Mouse (Mus musculus) left cerebral cortex, postnatal 4 days (tissue): ENCODE measurements at regions not wholly inside any gene's neighbourhood (a gene's known extent, or its start where the extent isn't known, plus 50 kb on each side); places are given as distances from the start of the nearest gene placed in this dataset.
"Not testable (repeated sequence)": the region's sequence is repeated elsewhere in the genome, so short reads cannot be mapped to it uniquely, and the experiment has no call there.

Experiments
- DNase-seq: peaks from one replicate; pipeline ENCODE4 v3.0.0-alpha.2; 2022
- intact Hi-C: fragments of 180-260 bp; cut with DNase I; formaldehyde crosslinking; loops from one replicate; pipeline ENCODE4 v1.15.1; 2025

GRCm38 (mm10) chr17:9258646-9259170 is 163.2 kb upstream of the Gm17728 start:
- DNase-seq, result peak; percentile 26
- intact Hi-C loops, result no loop called here

GRCm38 (mm10) chr17:9268776-9269175 is 153.1 kb upstream of the Gm17728 start:
- DNase-seq, result no peak
- intact Hi-C loops, result no loop called here

GRCm38 (mm10) chr17:9278046-9278445 is 143.8 kb upstream of the Gm17728 start:
- DNase-seq, intact Hi-C loops: not testable (repeated sequence)

- intact Hi-C loops, result no loop called here
- peak; percentile 30 for DNase-seq
Observed at GRCm38 (mm10) chr17:9279481-9279880, 142.4 kb upstream of the Gm17728 start.

- intact Hi-C loops, result no loop called here
- DNase-seq, result no peak
Observed at GRCm38 (mm10) chr17:9281891-9282290, 140.0 kb upstream of the Gm17728 start.

- intact Hi-C loops, result no loop called here
Observed at GRCm38 (mm10) chr17:9282333-9283176, 139.3 kb upstream of the Gm17728 start.

GRCm38 (mm10) chr17:9286431-9286830 is 135.4 kb upstream of the Gm17728 start:
- no peak for DNase-seq
- intact Hi-C loops, result no loop called here

More at GRCm38 (mm10) chr17:9282333-9283176, 139.3 kb upstream of the Gm17728 start:
- no peak for DNase-seq

GRCm38 (mm10) chr17:9286834-9287233 is 135.0 kb upstream of the Gm17728 start:
- intact Hi-C loops, result no loop called here
- DNase-seq, result peak; percentile 28

GRCm38 (mm10) chr17:9287682-9288081 is 134.2 kb upstream of the Gm17728 start:
- DNase-seq, result no peak

GRCm38 (mm10) chr17:9291601-9292000 is 130.3 kb upstream of the Gm17728 start:
- intact Hi-C loops, result no loop called here
- no peak for DNase-seq

More at GRCm38 (mm10) chr17:9287682-9288081, 134.2 kb upstream of the Gm17728 start:
- intact Hi-C loops, result no loop called here

- DNase-seq, result no peak
- intact Hi-C loops, result no loop called here
Observed at GRCm38 (mm10) chr17:9292296-9292695, 129.6 kb upstream of the Gm17728 start.

- intact Hi-C loops, result no loop called here
- no peak for DNase-seq
Observed at GRCm38 (mm10) chr17:9296371-9296770, 125.5 kb upstream of the Gm17728 start.

GRCm38 (mm10) chr17:9298231-9298630 is 123.6 kb upstream of the Gm17728 start:
- DNase-seq, result no peak
- intact Hi-C loops, result no loop called here

- intact Hi-C loops, result no loop called here
- DNase-seq, result peak; percentile 47
Observed at GRCm38 (mm10) chr17:9301101-9301501, 120.8 kb upstream of the Gm17728 start.

GRCm38 (mm10) chr17:9308507-9308906 is 113.4 kb upstream of the Gm17728 start:
- DNase-seq, result peak; percentile 56
- intact Hi-C loops, result no loop called here

GRCm38 (mm10) chr17:9322772-9323171 is 99.1 kb upstream of the Gm17728 start:
- intact Hi-C loops, result no loop called here
- no peak for DNase-seq

- intact Hi-C loops, result no loop called here
- DNase-seq, result no peak
Observed at GRCm38 (mm10) chr17:9328886-9329455, 92.9 kb upstream of the Gm17728 start.

- intact Hi-C loops, result no loop called here
- DNase-seq, result no peak
Observed at GRCm38 (mm10) chr17:9357572-9358159, 64.2 kb upstream of the Gm17728 start.
